Mouse (Mus musculus): Measurements from ENCODE around the gene D6Ertd527e. TPM values are rescaled to one million over a fixed set of nuclear protein-coding genes. Genes with fewer than 3 reads are reported as not detected.
A peak's percentile ranks its signal among the peaks of the same experiment; 100 is the strongest.

D6Ertd527e gene
- polyA plus RNA-seq, 1 experiment from 2014 or later = 0.19 TPM

GRCm38 (mm10) chr6:87130628-87131027 is 26.1 kb downstream of the D6Ertd527e start:
- Histone ChIP-seq H3K27ac (ENCODE audit: low read depth, low read length) (no peak overlapping the region), H3K36me3 (ENCODE audit: control insufficient read depth, insufficient read depth, low read length) (no peaks in the 10 kb centered on the region), H3K4me3 (ENCODE audit: low read depth, low read length) (no peak overlapping the region), H3K9me3 (ENCODE audit: control insufficient read depth, low read length) (no peaks in the 10 kb centered on the region), H3K4me1 (replicated peaks; ENCODE audit: control insufficient read depth, insufficient read depth, low read length) (peaks cover 2% of the 10 kb centered on the region; the same call in 1 of the 2 replicates), H3K9ac (ENCODE audit: low read depth, low read length) (no peak overlapping the region), H3K4me2 (no peak overlapping the region), H3K27me3 (replicated peaks; ENCODE audit: control insufficient read depth, insufficient read depth, low read length) (no peaks in the 10 kb centered on the region)
- ATAC-seq (replicated peaks; ENCODE audit: low FRiP score) = no peak
- WGBS = 83% methylated on average over 7 of the region's 7 CpGs
- no peak for DNase-seq (ENCODE audit: low spot score)

- DNase-seq (ENCODE audit: low spot score) = no peak
- H3K27ac ChIP-seq (ENCODE audit: low read depth, low read length) = no peak overlapping the region
- peaks cover 2% of the 10 kb centered on the region; the same call in 1 of the 2 replicates for H3K4me1 ChIP-seq (replicated peaks; ENCODE audit: control insufficient read depth, insufficient read depth, low read length)
- H3K9ac ChIP-seq (ENCODE audit: low read depth, low read length) = no peak overlapping the region
- 69% methylated on average over 1 of the region's 1 CpGs for WGBS
- no peaks in the 10 kb centered on the region for H3K9me3 ChIP-seq (ENCODE audit: control insufficient read depth, low read length)
- H3K4me3 ChIP-seq (ENCODE audit: low read depth, low read length) = no peak overlapping the region
- ATAC-seq (replicated peaks; ENCODE audit: low FRiP score) = no peak
- no peaks in the 10 kb centered on the region for H3K27me3 ChIP-seq (replicated peaks; ENCODE audit: control insufficient read depth, insufficient read depth, low read length)
- H3K4me2 ChIP-seq = no peak overlapping the region
- H3K36me3 ChIP-seq (ENCODE audit: control insufficient read depth, insufficient read depth, low read length) = no peaks in the 10 kb centered on the region; the same call in 1 of the 2 replicates
These were observed 26.5 kb downstream of the D6Ertd527e start for GRCm38 (mm10) chr6:87131078-87131477.

- no peaks in the 10 kb centered on the region for H3K27me3 ChIP-seq (replicated peaks; ENCODE audit: control insufficient read depth, insufficient read depth, low read length)
- H3K9ac ChIP-seq (ENCODE audit: low read depth, low read length) = no peak overlapping the region
- H3K9me3 ChIP-seq (ENCODE audit: control insufficient read depth, low read length) = no peaks in the 10 kb centered on the region
- ATAC-seq (replicated peaks; ENCODE audit: low FRiP score) (no peak), DNase-seq (ENCODE audit: low spot score) (no peak)
- no peak overlapping the region for H3K4me2 ChIP-seq
- 0 out of 2 replicates have a peak, but pooled peaks cover 4% of the 10 kb centered on the region for H3K4me1 ChIP-seq (replicated peaks; ENCODE audit: control insufficient read depth, insufficient read depth, low read length)
- H3K36me3 ChIP-seq (ENCODE audit: control insufficient read depth, insufficient read depth, low read length) = no peaks in the 10 kb centered on the region; the same call in 1 of the 2 replicates
- 90% methylated on average over 3 of the region's 3 CpGs for WGBS
- no peak overlapping the region for H3K27ac ChIP-seq (ENCODE audit: low read depth, low read length)
- no peak overlapping the region for H3K4me3 ChIP-seq (ENCODE audit: low read depth, low read length)
These were observed 29.0 kb downstream of the D6Ertd527e start for GRCm38 (mm10) chr6:87133520-87133919.

GRCm38 (mm10) chr6:87133966-87134546 is 29.5 kb downstream of the D6Ertd527e start:
- no peak overlapping the region for H3K9ac ChIP-seq (ENCODE audit: low read depth, low read length)
- ATAC-seq (replicated peaks; ENCODE audit: low FRiP score) = no peak
- no peaks in the 10 kb centered on the region for H3K9me3 ChIP-seq (ENCODE audit: control insufficient read depth, low read length)
- DNase-seq (ENCODE audit: low spot score) = no peak
- no peak overlapping the region for H3K4me3 ChIP-seq (ENCODE audit: low read depth, low read length)
- H3K27me3 ChIP-seq (replicated peaks; ENCODE audit: control insufficient read depth, insufficient read depth, low read length) = no peaks in the 10 kb centered on the region
- no peaks in the 10 kb centered on the region; the same call in 1 of the 2 replicates for H3K36me3 ChIP-seq (ENCODE audit: control insufficient read depth, insufficient read depth, low read length)
- no peak overlapping the region for H3K27ac ChIP-seq (ENCODE audit: low read depth, low read length)
- 70% methylated on average over 12 of the region's 12 CpGs for WGBS
- peaks cover 9% of the 10 kb centered on the region for H3K4me1 ChIP-seq (replicated peaks; ENCODE audit: control insufficient read depth, insufficient read depth, low read length)
- H3K4me2 ChIP-seq = no peak overlapping the region

- Histone ChIP-seq H3K9ac (ENCODE audit: low read depth, low read length) (no peak overlapping the region), H3K27ac (ENCODE audit: low read depth, low read length) (peak overlapping the region; percentile 48; the same call in 1 of the 2 replicates), H3K4me1 (replicated peaks; ENCODE audit: control insufficient read depth, insufficient read depth, low read length) (peaks cover 22% of the 10 kb centered on the region), H3K9me3 (ENCODE audit: control insufficient read depth, low read length) (no peaks in the 10 kb centered on the region), H3K27me3 (replicated peaks; ENCODE audit: control insufficient read depth, insufficient read depth, low read length) (no peaks in the 10 kb centered on the region), H3K4me2 (no peak overlapping the region), H3K36me3 (ENCODE audit: control insufficient read depth, insufficient read depth, low read length) (no peaks in the 10 kb centered on the region; the same call in 1 of the 2 replicates), H3K4me3 (ENCODE audit: low read depth, low read length) (no peak overlapping the region)
- DNase-seq (ENCODE audit: low spot score) (no peak), ATAC-seq (replicated peaks; ENCODE audit: low FRiP score) (peak; percentile 59)
- 42% methylated on average over 5 of the region's 5 CpGs for WGBS
These were observed 33.9 kb downstream of the D6Ertd527e start for GRCm38 (mm10) chr6:87138479-87138878.

GRCm38 (mm10) chr6:87139796-87140553 is 35.4 kb downstream of the D6Ertd527e start:
- no peaks in the 10 kb centered on the region for H3K27me3 ChIP-seq (replicated peaks; ENCODE audit: control insufficient read depth, insufficient read depth, low read length)
- no peaks in the 10 kb centered on the region for H3K9me3 ChIP-seq (ENCODE audit: control insufficient read depth, low read length)
- no peak overlapping the region for H3K9ac ChIP-seq (ENCODE audit: low read depth, low read length)
- ATAC-seq (replicated peaks; ENCODE audit: low FRiP score) (peak; percentile 76), DNase-seq (ENCODE audit: low spot score) (no peak)
- H3K4me3 ChIP-seq (ENCODE audit: low read depth, low read length) = no peak overlapping the region
- H3K4me1 ChIP-seq (replicated peaks; ENCODE audit: control insufficient read depth, insufficient read depth, low read length) = peaks cover 22% of the 10 kb centered on the region
- H3K4me2 ChIP-seq = no peak overlapping the region
- 60% methylated on average over 12 of the region's 12 CpGs for WGBS
- no peaks in the 10 kb centered on the region; the same call in 1 of the 2 replicates for H3K36me3 ChIP-seq (ENCODE audit: control insufficient read depth, insufficient read depth, low read length)
- no peak overlapping the region; the same call in 1 of the 2 replicates for H3K27ac ChIP-seq (ENCODE audit: low read depth, low read length)

- DNase-seq (ENCODE audit: low spot score) (no peak), ATAC-seq (replicated peaks; ENCODE audit: low FRiP score) (no peak)
- Histone ChIP-seq H3K9ac (ENCODE audit: low read depth, low read length) (no peak overlapping the region), H3K4me3 (ENCODE audit: low read depth, low read length) (no peak overlapping the region), H3K9me3 (ENCODE audit: control insufficient read depth, low read length) (no peaks in the 10 kb centered on the region), H3K36me3 (ENCODE audit: control insufficient read depth, insufficient read depth, low read length) (no peaks in the 10 kb centered on the region), H3K4me1 (replicated peaks; ENCODE audit: control insufficient read depth, insufficient read depth, low read length) (peaks cover 22% of the 10 kb centered on the region), H3K4me2 (no peak overlapping the region), H3K27me3 (replicated peaks; ENCODE audit: control insufficient read depth, insufficient read depth, low read length) (no peaks in the 10 kb centered on the region), H3K27ac (ENCODE audit: low read depth, low read length) (no peak overlapping the region)
- WGBS = 76% methylated on average over 5 of the region's 5 CpGs
These were observed 37.7 kb downstream of the D6Ertd527e start for GRCm38 (mm10) chr6:87142239-87142638.

GRCm38 (mm10) chr6:87143594-87143993 is 39.0 kb downstream of the D6Ertd527e start:
- Histone ChIP-seq H3K27me3 (replicated peaks; ENCODE audit: control insufficient read depth, insufficient read depth, low read length) (no peaks in the 10 kb centered on the region), H3K4me3 (ENCODE audit: low read depth, low read length) (no peak overlapping the region), H3K9ac (ENCODE audit: low read depth, low read length) (no peak overlapping the region), H3K27ac (ENCODE audit: low read depth, low read length) (no peak overlapping the region), H3K4me2 (no peak overlapping the region), H3K4me1 (replicated peaks; ENCODE audit: control insufficient read depth, insufficient read depth, low read length) (peaks cover 18% of the 10 kb centered on the region), H3K36me3 (ENCODE audit: control insufficient read depth, insufficient read depth, low read length) (no peaks in the 10 kb centered on the region), H3K9me3 (ENCODE audit: control insufficient read depth, low read length) (no peaks in the 10 kb centered on the region)
- 76% methylated on average over 13 of the region's 13 CpGs for WGBS
- no peak for DNase-seq (ENCODE audit: low spot score)
- ATAC-seq (replicated peaks; ENCODE audit: low FRiP score) = no peak
